20 mouse cellular contexts compared by ENCODE assay signal in genomic region chr3:129223401-129223800, GRCm38 (mm10). TPM values are rescaled to one million over a fixed set of nuclear protein-coding genes. Genes with fewer than 3 reads are reported as not detected.
DNase-seq lines count a peak whose midpoint lies in the region; ATAC-seq and TF ChIP-seq lines count a peak whose summit lies in the region.
"Had no signal": no experiment of that assay in that cellular context is flagged by ENCODE, and none has a peak within 500 bp of the region (broad histone marks: within the 10 kb centered on the region; RNA-seq: fewer than 3 reads in every experiment).

No protein-coding gene starts in this region.

- ATAC-seq in heart, embryonic 13.5 days (ENCODE audit: extremely low read depth, insufficient number of reproducible peaks, low FRiP score, low TSS enrichment): no peak
- no peak for ATAC-seq in kidney, embryonic 15.5 days (replicated peaks; ENCODE audit: low FRiP score)
- ATAC-seq in embryonic facial prominence, embryonic 14.5 days (ENCODE audit: low read depth): no peak
- ATAC-seq: activated CD4-positive, CD25-positive, alpha-beta regulatory T cell, adult 4 months had no signal

- peak overlapping the region; percentile 67 for H3K4me2 ChIP-seq in heart, embryonic 13.5 days
- H3K4me2 ChIP-seq in kidney, embryonic 15.5 days: peak overlapping the region; percentile 49; the same call in 1 of the 2 replicates
- H3K4me2 ChIP-seq in embryonic facial prominence, embryonic 14.5 days (ENCODE audit: low read depth, low read length): no peak overlapping the region; the same call in 1 of the 2 replicates
- H3K4me2 ChIP-seq: forebrain, embryonic 12.5 days; hindbrain, embryonic 15.5 days had no signal

- H3K79me2 ChIP-seq in heart, adult 2 months (replicated peaks; ENCODE audit: control insufficient read depth, insufficient read depth, low read length): no peaks in the 10 kb centered on the region

- H3K4me1 ChIP-seq in heart, embryonic 13.5 days: peaks cover 33% of the 10 kb centered on the region
- no peaks in the 10 kb centered on the region for H3K4me1 ChIP-seq in heart, adult 2 months (ENCODE audit: control insufficient read depth, insufficient read depth, low read length)
- H3K4me1 ChIP-seq in kidney, embryonic 15.5 days: peaks cover 31% of the 10 kb centered on the region
- H3K4me1 ChIP-seq in embryonic facial prominence, embryonic 14.5 days (ENCODE audit: control insufficient read depth, insufficient read depth, low read length): no peaks in the 10 kb centered on the region
- H3K4me1 ChIP-seq: hindbrain, embryonic 15.5 days had no signal

- 4% methylated on average over 6 of the region's 6 CpGs for WGBS in heart, embryonic 13.5 days
- 18% methylated on average over 6 of the region's 6 CpGs for WGBS in heart, adult 2 months
- WGBS in kidney, embryonic 15.5 days: 4% methylated on average over 6 of the region's 6 CpGs
- 2% methylated on average over 5 of the region's 6 CpGs for WGBS in embryonic facial prominence, embryonic 14.5 days

- no peaks in the 10 kb centered on the region for H3K36me3 ChIP-seq in heart, embryonic 13.5 days
- H3K36me3 ChIP-seq in heart, adult 2 months (ENCODE audit: control insufficient read depth, insufficient read depth, low read length): no peaks in the 10 kb centered on the region
- H3K36me3 ChIP-seq in kidney, embryonic 15.5 days: no peaks in the 10 kb centered on the region
- no peaks in the 10 kb centered on the region for H3K36me3 ChIP-seq in embryonic facial prominence, embryonic 14.5 days (ENCODE audit: control insufficient read depth, insufficient read depth, low read length)
- H3K36me3 ChIP-seq: forebrain, embryonic 12.5 days; hindbrain, embryonic 15.5 days had no signal

- H3K9me3 ChIP-seq in heart, embryonic 13.5 days: no peaks in the 10 kb centered on the region
- no peaks in the 10 kb centered on the region for H3K9me3 ChIP-seq in kidney, embryonic 15.5 days (replicated peaks)
- no peaks in the 10 kb centered on the region for H3K9me3 ChIP-seq in embryonic facial prominence, embryonic 14.5 days (ENCODE audit: control insufficient read depth, low read length)
- H3K9me3 ChIP-seq: forebrain, embryonic 12.5 days; hindbrain, embryonic 15.5 days had no signal

- no peak for TF ChIP-seq POLR2A in heart, adult 2 months (IDR thresholded peaks at IDR 0.05; ENCODE audit: insufficient read depth, low read depth, low read length)

- no peak for TF ChIP-seq EP300 in heart, adult 2 months (IDR thresholded peaks at IDR 0.05; ENCODE audit: insufficient read depth, low read depth, low read length)

- intact Hi-C loops in heart, adult 2 months (cut with DNase I): no loop called here
- intact Hi-C loops in left cerebral cortex, postnatal 36 days (cut with DNase I): loop anchor here (5.0 kb wide), 1 partner anchor 1879 kb away; no protein-coding TSS in a partner anchor

- no peak for DNase-seq in heart, adult 2 months
- DNase-seq in kidney, adult 9 months: no peak
- DNase-seq in embryo, embryonic 11 days: peak; percentile 22
- DNase-seq in embryonic facial prominence, embryonic 14.5 days (ENCODE audit: low spot score): no peak
- DNase-seq in left cerebral cortex, postnatal 36 days (ENCODE audit: low spot score in 2 of 2): no peak
- no peak for DNase-seq in gastrocnemius, postnatal 10 days
- DNase-seq: adrenal gland, postnatal 14 days; cerebellum, adult 11-12 months; cerebellum, postnatal 36 days; gastrocnemius, postnatal 36 days; liver; lung, adult 18-20 months; right cerebral cortex, postnatal 4 days; thymus, postnatal 4 days had no signal

- no peak for TF ChIP-seq CTCF in heart, adult 2 months (IDR thresholded peaks at IDR 0.05)

- peak overlapping the region; percentile 75; the same call in 1 of the 2 replicates for H3K9ac ChIP-seq in heart, embryonic 13.5 days
- H3K9ac ChIP-seq in heart, adult 2 months (ENCODE audit: low read depth, low read length): no peak overlapping the region
- no peak overlapping the region for H3K9ac ChIP-seq in kidney, embryonic 15.5 days
- no peak overlapping the region for H3K9ac ChIP-seq in embryonic facial prominence, embryonic 14.5 days (ENCODE audit: low read depth, low read length)
- H3K9ac ChIP-seq: forebrain, embryonic 12.5 days; hindbrain, embryonic 15.5 days had no signal

- peak overlapping the region; percentile 50 for H3K4me3 ChIP-seq in heart, embryonic 13.5 days
- no peak overlapping the region for H3K4me3 ChIP-seq in heart, adult 2 months
- no peak overlapping the region for H3K4me3 ChIP-seq in kidney, embryonic 15.5 days (replicated peaks)
- no peak overlapping the region for H3K4me3 ChIP-seq in embryonic facial prominence, embryonic 14.5 days (ENCODE audit: low read depth, low read length)
- H3K4me3 ChIP-seq: forebrain, embryonic 12.5 days; hindbrain, embryonic 15.5 days had no signal

- H3K27ac ChIP-seq in heart, embryonic 13.5 days (replicated peaks): no peak overlapping the region
- H3K27ac ChIP-seq in heart, adult 2 months: no peak overlapping the region
- no peak overlapping the region for H3K27ac ChIP-seq in kidney, embryonic 15.5 days
- H3K27ac ChIP-seq in embryonic facial prominence, embryonic 14.5 days (replicated peaks; ENCODE audit: low read depth, low read length): 0 out of 2 replicates have a peak overlapping the region, but pooled peaks have one; percentile 18
- H3K27ac ChIP-seq: forebrain, embryonic 12.5 days; hindbrain, embryonic 15.5 days had no signal

- H3K27me3 ChIP-seq in heart, embryonic 13.5 days (replicated peaks): peaks cover 94% of the 10 kb centered on the region
- H3K27me3 ChIP-seq in heart, adult 2 months (ENCODE audit: control insufficient read depth, insufficient read depth, low read length): peaks cover 17% of the 10 kb centered on the region
- peaks cover 96% of the 10 kb centered on the region for H3K27me3 ChIP-seq in kidney, embryonic 15.5 days
- H3K27me3 ChIP-seq in embryonic facial prominence, embryonic 14.5 days (replicated peaks; ENCODE audit: control insufficient read depth, insufficient read depth, low read length): peaks cover 84% of the 10 kb centered on the region

RNA-seq across cellular contexts. Expression of gene Pitx2, which starts 23.7 kb away (rescaled TPM):
- 29.2 and 30.1 TPM in 2 replicates for polyA plus RNA-seq in heart, embryonic 13.5 days (2015; fragmentation: Nextera tagmentation; extraction: Ambion mirVana)
- under 1 TPM; 0.30 to 0.76 TPM for total RNA-seq in heart, adult 2 months (2021)
- polyA plus RNA-seq in heart, adult 2 months (2012; rRNA removed): 1.8 and 2.7 TPM in 2 replicates
- 6.2 and 9.8 TPM in 2 replicates for polyA plus RNA-seq in kidney, embryonic 15.5 days (2015; fragmentation: Nextera tagmentation; extraction: Ambion mirVana)
- polyA plus RNA-seq in embryonic facial prominence, embryonic 14.5 days (2014; fragmentation: Nextera tagmentation; extraction: Ambion mirVana): 37.7 and 38.6 TPM in 2 replicates
- not detected for total RNA-seq in left cerebral cortex, postnatal 36 days (2021)
- 1 to 10 TPM; 8.8 to 9.2 TPM for total RNA-seq in gastrocnemius, postnatal 10 days (2021)
- total RNA-seq: adrenal gland, postnatal 14 days; left cerebral cortex, postnatal 14 days had no signal
- polyA plus RNA-seq: activated CD4-positive, CD25-positive, alpha-beta regulatory T cell, adult 4 months had no signal
